Mouse (Mus musculus): ENCODE data around the gene Manf. TPM values are rescaled to one million over a fixed set of nuclear protein-coding genes. Genes with fewer than 3 reads are reported as not detected.

Gene Manf
- polyA plus RNA-seq, 1 experiment from 2014 or later, result 249 TPM

GRCm38 (mm10) chr9:106818191-106818590, 73.6 kb downstream of the Manf start:
- 71% methylated on average over 6 of the region's 6 CpGs for WGBS
- no peaks in the 10 kb centered on the region for H3K9me3 ChIP-seq

DNA sequence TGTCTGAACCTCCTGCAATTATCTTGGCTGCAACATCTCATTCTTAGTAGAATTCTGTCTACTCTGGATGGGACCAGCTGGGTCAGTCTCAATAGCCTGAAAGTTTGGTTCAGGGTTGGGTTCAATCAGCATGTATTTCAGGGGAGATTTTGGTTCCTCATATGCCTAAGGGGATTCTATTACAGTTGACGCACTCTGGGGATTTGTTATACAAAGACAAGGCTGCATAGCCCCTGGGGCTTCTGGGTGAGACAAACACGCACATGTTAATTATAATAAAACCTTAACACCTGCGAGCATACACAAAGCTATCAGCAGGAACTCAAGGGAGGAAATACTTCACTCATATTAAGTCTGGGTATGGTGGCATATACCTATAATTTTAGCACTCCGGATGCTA, 85.3 kb downstream of the Manf start:
- no peaks in the 10 kb centered on the region for H3K36me3 ChIP-seq (replicated peaks)
- WGBS, result 77% methylated on average over 4 of the region's 4 CpGs

More at GRCm38 (mm10) chr9:106818191-106818590, 73.6 kb downstream of the Manf start:
- H3K27me3 ChIP-seq (ENCODE audit: poor library complexity, severe bottlenecking), result no peaks in the 10 kb centered on the region
- H3K4me1 ChIP-seq, result peaks cover 3% of the 10 kb centered on the region; the same call in 1 of the 2 replicates
- no peak overlapping the region for H3K27ac ChIP-seq
- no peaks in the 10 kb centered on the region for H3K36me3 ChIP-seq (replicated peaks)
- no peak overlapping the region for H3K4me3 ChIP-seq
- no peak for DNase-seq (ENCODE audit: extremely low spot score, low spot score)

DNA sequence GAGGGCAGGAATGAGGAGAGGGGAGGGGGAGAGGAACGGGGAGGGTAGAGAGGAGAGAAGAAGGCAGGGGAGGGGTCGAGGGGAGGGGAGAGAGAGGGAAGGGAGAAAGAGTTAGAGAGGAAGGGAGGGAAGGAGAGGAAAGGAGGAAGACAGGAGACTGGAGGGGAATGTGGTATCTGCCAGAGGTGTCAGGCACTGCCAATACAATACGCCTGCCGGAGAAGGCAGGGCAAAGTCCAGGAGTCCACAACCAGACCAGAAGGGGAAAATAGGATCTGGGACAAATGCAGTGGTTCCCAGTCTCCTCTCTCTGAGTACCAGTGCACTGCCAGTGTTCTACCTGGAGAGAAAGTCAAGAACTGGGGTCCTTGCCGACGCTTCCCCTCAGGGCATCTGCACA, 100.9 kb downstream of the Manf start:
- Histone ChIP-seq H3K9me3 (no peaks in the 10 kb centered on the region), H3K4me3 (no peak overlapping the region)
- 76% methylated on average over 6 of the region's 6 CpGs for WGBS

More for the DNA sequence above, 85.3 kb downstream of the Manf start:
- Histone ChIP-seq H3K27ac (no peak overlapping the region), H3K4me1 (no peaks in the 10 kb centered on the region), H3K9me3 (peaks cover 15% of the 10 kb centered on the region; the same call in 1 of the 2 replicates), H3K27me3 (ENCODE audit: poor library complexity, severe bottlenecking) (no peaks in the 10 kb centered on the region), H3K4me3 (no peak overlapping the region)
- no peak for DNase-seq (ENCODE audit: extremely low spot score, low spot score)

GRCm38 (mm10) chr9:106789363-106789762, 102.4 kb downstream of the Manf start:
- Histone ChIP-seq H3K36me3 (replicated peaks) (no peaks in the 10 kb centered on the region), H3K27ac (peak overlapping the region; percentile 98), H3K27me3 (ENCODE audit: poor library complexity, severe bottlenecking) (no peaks in the 10 kb centered on the region), H3K4me1 (peaks cover 19% of the 10 kb centered on the region), H3K4me3 (peak overlapping the region; percentile 88), H3K9me3 (no peaks in the 10 kb centered on the region)
- 28% methylated on average over 10 of the region's 10 CpGs for WGBS
- no peak for DNase-seq (ENCODE audit: extremely low spot score, low spot score)

More for the DNA sequence above, 100.9 kb downstream of the Manf start:
- no peak for DNase-seq (ENCODE audit: extremely low spot score, low spot score)
- H3K27ac ChIP-seq, result no peak overlapping the region
- H3K27me3 ChIP-seq (ENCODE audit: poor library complexity, severe bottlenecking), result no peaks in the 10 kb centered on the region
- peaks cover 19% of the 10 kb centered on the region for H3K4me1 ChIP-seq
- H3K36me3 ChIP-seq (replicated peaks), result no peaks in the 10 kb centered on the region

DNA sequence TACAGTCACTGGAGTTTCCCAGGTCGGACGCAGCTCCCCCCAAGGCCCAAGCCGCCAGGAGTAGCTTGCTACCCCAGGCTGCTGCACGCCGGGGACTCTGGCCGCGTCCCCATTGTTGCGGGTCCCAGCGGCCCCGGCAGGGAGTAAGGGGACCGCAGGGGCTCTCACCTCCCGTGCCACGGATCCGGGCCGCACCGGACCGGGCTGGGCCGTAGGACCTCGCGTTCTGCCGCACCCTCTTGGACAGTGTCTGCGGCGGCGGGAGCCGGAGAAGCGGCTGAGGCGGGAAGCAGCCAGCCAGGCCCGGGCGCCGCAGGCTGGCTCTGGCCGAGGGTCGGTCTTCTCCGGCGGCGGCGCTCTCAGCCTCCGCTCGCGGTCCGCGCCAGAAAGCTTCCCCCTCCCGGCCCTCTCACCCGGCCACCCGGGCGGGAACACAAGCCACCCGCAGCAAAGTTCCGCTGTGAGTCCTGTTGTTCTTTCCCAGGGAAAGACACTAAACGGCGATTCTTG, 102.9 kb downstream of the Manf start, which contains the start of gene Rad54l2:
TSS of gene Rad54l2 (minus strand) at position 383 of the 510 bp plus-strand sequence.
- Histone ChIP-seq H3K4me1 (peaks cover 19% of the 10 kb centered on the region), H3K36me3 (replicated peaks) (no peaks in the 10 kb centered on the region), H3K4me3 (peak within 1 kb of the TSS; percentile 88), H3K9me3 (no peaks in the 10 kb centered on the region), H3K27ac (peak within 1 kb of the TSS; percentile 98), H3K27me3 (ENCODE audit: poor library complexity, severe bottlenecking) (no peaks in the 10 kb centered on the region)
- under 1% methylated on average over 49 of the region's 49 CpGs for WGBS
- DNase-seq (ENCODE audit: extremely low spot score, low spot score), result peak; percentile 85

Other genes starting within 250 kb of the Manf start
- 1.1 and 1.3 TPM in 2 replicates for gene Grm2, start 235.9 kb downstream of the Manf start, polyA plus RNA-seq (2016; fragmentation: Nextera tagmentation; extraction: Ambion mirVana)
- gene Tex264, start 206.1 kb downstream of the Manf start, polyA plus RNA-seq (2016; fragmentation: Nextera tagmentation; extraction: Ambion mirVana), result 25.6 and 26.5 TPM in 2 replicates
- gene Rad54l2, start 102.8 kb downstream of the Manf start, polyA plus RNA-seq (2016; fragmentation: Nextera tagmentation; extraction: Ambion mirVana), result 9.2 and 9.8 TPM in 2 replicates
- gene Dcaf1, start 70.1 kb downstream of the Manf start, polyA plus RNA-seq (2016; fragmentation: Nextera tagmentation; extraction: Ambion mirVana), result 33.4 and 37.1 TPM in 2 replicates
- gene Rbm15b, start 4.6 kb downstream of the Manf start, polyA plus RNA-seq (2016; fragmentation: Nextera tagmentation; extraction: Ambion mirVana), result 12.3 and 12.9 TPM in 2 replicates

All from forebrain, embryonic 10.5 days (tissue).